Mouse (Mus musculus): ENCODE data around the gene Vps18. TPM values are rescaled to one million over a fixed set of nuclear protein-coding genes. Genes with fewer than 3 reads are reported as not detected.

The Vps18 gene
- total RNA-seq (2022): 10 to 100 TPM; 10.8 to 12.5 (median 11.5) TPM

GRCm38 (mm10) chr2:119288270-119288882 lies at the start of gene Vps18:
Vps18 (plus strand) TSS chr2:119288740.
- DNase-seq (ENCODE audit: low spot score in 2 of 2): peak; percentile 92 to 94

- no peak for DNase-seq (ENCODE audit: low spot score in 2 of 2)
Observed at GRCm38 (mm10) chr2:119240075-119240818, 48.3 kb upstream of the Vps18 start.

GRCm38 (mm10) chr2:119240819-119241186 lies 47.7 kb upstream of the Vps18 start:
- no peak for DNase-seq (ENCODE audit: low spot score in 2 of 2)

GRCm38 (mm10) chr2:119242548-119242947 lies 46.0 kb upstream of the Vps18 start:
- DNase-seq (ENCODE audit: low spot score in 2 of 2): no peak

GRCm38 (mm10) chr2:119245246-119245645 lies 43.3 kb upstream of the Vps18 start:
- DNase-seq (ENCODE audit: low spot score in 2 of 2): no peak

- DNase-seq (ENCODE audit: low spot score in 2 of 2): no peak
Observed at GRCm38 (mm10) chr2:119247904-119248303, 40.6 kb upstream of the Vps18 start.

GRCm38 (mm10) chr2:119249592-119250061 lies 38.9 kb upstream of the Vps18 start:
- no peak for DNase-seq (ENCODE audit: low spot score in 2 of 2)

GRCm38 (mm10) chr2:119250377-119250776 lies 38.2 kb upstream of the Vps18 start:
- no peak for DNase-seq (ENCODE audit: low spot score in 2 of 2)

- peak; percentile 65 to 71 for DNase-seq (ENCODE audit: low spot score in 2 of 2)
Observed at GRCm38 (mm10) chr2:119250826-119251478, 37.6 kb upstream of the Vps18 start.

GRCm38 (mm10) chr2:119254976-119255375 lies 33.6 kb upstream of the Vps18 start:
- no peak for DNase-seq (ENCODE audit: low spot score in 2 of 2)

GRCm38 (mm10) chr2:119260518-119260917 lies 28.0 kb upstream of the Vps18 start:
- no peak for DNase-seq (ENCODE audit: low spot score in 2 of 2)

GRCm38 (mm10) chr2:119261326-119261725 lies 27.2 kb upstream of the Vps18 start:
- DNase-seq (ENCODE audit: low spot score in 2 of 2): no peak

- peak; percentile 69 to 85 for DNase-seq (ENCODE audit: low spot score in 2 of 2)
Observed at GRCm38 (mm10) chr2:119262978-119263377, 25.6 kb upstream of the Vps18 start.

GRCm38 (mm10) chr2:119263813-119264212 lies 24.7 kb upstream of the Vps18 start:
- DNase-seq (ENCODE audit: low spot score in 2 of 2): no peak

- no peak for DNase-seq (ENCODE audit: low spot score in 2 of 2)
Observed at GRCm38 (mm10) chr2:119270286-119270642, 18.3 kb upstream of the Vps18 start.

GRCm38 (mm10) chr2:119270643-119271331 lies 17.8 kb upstream of the Vps18 start, which contains the start of gene Rhov:
Rhov (minus strand) TSS chr2:119271272.
- no peak for DNase-seq (ENCODE audit: low spot score in 2 of 2)

- DNase-seq (ENCODE audit: low spot score in 2 of 2): no peak
Observed at GRCm38 (mm10) chr2:119274126-119274525, 14.4 kb upstream of the Vps18 start.

GRCm38 (mm10) chr2:119276926-119277325 lies 11.6 kb upstream of the Vps18 start:
- DNase-seq (ENCODE audit: low spot score in 2 of 2): no peak

GRCm38 (mm10) chr2:119277810-119278209 lies 10.7 kb upstream of the Vps18 start:
- DNase-seq (ENCODE audit: low spot score in 2 of 2): no peak

- DNase-seq (ENCODE audit: low spot score in 2 of 2): no peak
Observed at GRCm38 (mm10) chr2:119281899-119282565, 6.5 kb upstream of the Vps18 start.

- DNase-seq (ENCODE audit: low spot score in 2 of 2): no peak
Observed at GRCm38 (mm10) chr2:119287372-119287771, 1.2 kb upstream of the Vps18 start.
